27 mouse cellular contexts compared by ENCODE assay signal in genomic region chr6:86079323-86079722, GRCm38 (mm10). TPM values are rescaled to one million over a fixed set of nuclear protein-coding genes. Genes with fewer than 3 reads are reported as not detected.
A peak's percentile ranks its signal among the peaks of the same experiment; 100 is the strongest.
DNase-seq lines count a peak whose midpoint lies in the region; ATAC-seq and TF ChIP-seq lines count a peak whose summit lies in the region.
"Had no signal": no experiment of that assay in that cellular context is flagged by ENCODE, and none has a peak within 500 bp of the region (broad histone marks: within the 10 kb centered on the region; RNA-seq: fewer than 3 reads in every experiment).

No protein-coding gene starts in this region.

- H3K27me3 ChIP-seq in heart, embryonic 10.5 days (ENCODE audit: insufficient read depth, poor library complexity, severe bottlenecking) = no peaks in the 10 kb centered on the region
- H3K27me3 ChIP-seq in G1E (ENCODE audit: insufficient read depth, low read length) = no peaks in the 10 kb centered on the region
- no peaks in the 10 kb centered on the region for H3K27me3 ChIP-seq in erythroblast, embryonic 14.5 days (ENCODE audit: control insufficient read depth)
- H3K27me3 ChIP-seq in liver, embryonic 14.5 days (ENCODE audit: control insufficient read depth, insufficient read depth, low read length) = no peaks in the 10 kb centered on the region
- H3K27me3 ChIP-seq: hindbrain, embryonic 12.5 days; kidney, embryonic 15.5 days; limb, embryonic 15.5 days; midbrain, embryonic 12.5 days; Patski had no signal

- intact Hi-C loops in heart, postnatal 36 days (cut with DNase I) = no loop called here

- no peaks in the 10 kb centered on the region for H3K9me3 ChIP-seq in heart, embryonic 10.5 days
- no peaks in the 10 kb centered on the region for H3K9me3 ChIP-seq in G1E (replicated peaks)
- H3K9me3 ChIP-seq in erythroblast, embryonic 14.5 days (ENCODE audit: control insufficient read depth, low read length) = no peaks in the 10 kb centered on the region
- H3K9me3 ChIP-seq in liver, embryonic 14.5 days (ENCODE audit: control insufficient read depth, low read length) = no peaks in the 10 kb centered on the region
- H3K9me3 ChIP-seq: forebrain, embryonic 10.5 days; hindbrain, embryonic 12.5 days; kidney, embryonic 15.5 days; limb, embryonic 15.5 days; midbrain, embryonic 12.5 days had no signal

- H3K4me1 ChIP-seq in heart, embryonic 10.5 days = peaks cover 9% of the 10 kb centered on the region; the same call in 1 of the 2 replicates
- peaks cover 98% of the 10 kb centered on the region for H3K4me1 ChIP-seq in G1E (ENCODE audit: insufficient read depth, low read depth, low read length)
- H3K4me1 ChIP-seq in erythroblast, embryonic 14.5 days (ENCODE audit: control insufficient read depth) = peaks cover 95% of the 10 kb centered on the region
- peaks cover 46 to 55% of the 10 kb centered on the region in 2 experiments for H3K4me1 ChIP-seq in liver, embryonic 14.5 days (replicated peaks; ENCODE audit: control insufficient read depth in 2 of 2, insufficient read depth in 2 of 2, low read length in 1 of 2)
- H3K4me1 ChIP-seq: limb, embryonic 15.5 days had no signal

- no peak for DNase-seq in heart, embryonic 10.5 days (ENCODE audit: low spot score)
- no peak for DNase-seq in heart, postnatal 36 days
- peak; percentile 54 for DNase-seq in G1E (ENCODE audit: low spot score)
- DNase-seq in liver, embryonic 14.5 days (ENCODE audit: low read depth in 3 of 3, low spot score in 3 of 3) = peak in 1 of 3 experiments; percentile 56
- DNase-seq in kidney, postnatal 4 days = no peak
- no peak for DNase-seq in spleen, postnatal 14 days (ENCODE audit: low spot score in 2 of 2)
- no peak for DNase-seq in cerebellum, adult 11 months
- DNase-seq: adrenal gland, postnatal 36 days; cerebellum, adult 8-10 months; forebrain, postnatal 0 days; gastrocnemius, postnatal 14 days; heart, adult 18-20 months; heart, postnatal 10 days; kidney, adult 11 months; left cerebral cortex, postnatal 4 days; thymus, adult 18-20 months; thymus, postnatal 4 days had no signal

- no peaks in the 10 kb centered on the region for H3K36me3 ChIP-seq in heart, embryonic 10.5 days
- peaks cover 48% of the 10 kb centered on the region for H3K36me3 ChIP-seq in G1E (replicated peaks)
- H3K36me3 ChIP-seq in erythroblast, embryonic 14.5 days (ENCODE audit: control insufficient read depth) = peaks cover 62% of the 10 kb centered on the region
- peaks cover 30% of the 10 kb centered on the region for H3K36me3 ChIP-seq in liver, embryonic 14.5 days (replicated peaks; ENCODE audit: control insufficient read depth, insufficient read depth, low read depth)
- H3K36me3 ChIP-seq: forebrain, embryonic 10.5 days; kidney, embryonic 15.5 days; limb, embryonic 15.5 days had no signal

- H3K27ac ChIP-seq in heart, embryonic 10.5 days = no peak overlapping the region
- peak overlapping the region; percentile 96 for H3K27ac ChIP-seq in liver, embryonic 14.5 days
- H3K27ac ChIP-seq: hindbrain, embryonic 12.5 days; kidney, embryonic 15.5 days; limb, embryonic 15.5 days had no signal

- no peak for ATAC-seq in G1E (ENCODE audit: extremely low read depth, insufficient number of reproducible peaks, low FRiP score, poor library complexity, severe bottlenecking)
- peak; percentile 45 for ATAC-seq in liver, embryonic 14.5 days (ENCODE audit: insufficient read depth)
- ATAC-seq: forebrain, postnatal 0 days; lung, postnatal 0 days; Patski had no signal

- peak overlapping the region; percentile 27; the same call in 1 of the 2 replicates for H3K4me3 ChIP-seq in heart, embryonic 10.5 days
- peak overlapping the region; percentile 76 for H3K4me3 ChIP-seq in G1E (ENCODE audit: low read depth, low read length)
- peak overlapping the region; percentile 79 for H3K4me3 ChIP-seq in erythroblast, embryonic 14.5 days (replicated peaks)
- H3K4me3 ChIP-seq in liver, embryonic 14.5 days (ENCODE audit: insufficient read depth in 1 of 2, low read depth in 2 of 2, low read length in 2 of 2) = peak overlapping the region; percentile 92 to 93
- H3K4me3 ChIP-seq: hindbrain, embryonic 12.5 days; kidney, embryonic 15.5 days; limb, embryonic 15.5 days; midbrain, embryonic 12.5 days had no signal

- TF ChIP-seq EP300 in liver, embryonic 14.5 days (IDR thresholded peaks at IDR 0.05; ENCODE audit: low read depth) = no peak

- TF ChIP-seq CTCF in G1E (IDR thresholded peaks at IDR 0.05; ENCODE audit: low read depth, low read length) = no peak
- no peak for TF ChIP-seq CTCF in liver, embryonic 14.5 days (IDR thresholded peaks at IDR 0.05; ENCODE audit: low read depth)

- H3K9ac ChIP-seq in liver, embryonic 14.5 days (replicated peaks) = peak overlapping the region; percentile 100
- H3K9ac ChIP-seq: forebrain, postnatal 0 days; hindbrain, embryonic 12.5 days; kidney, embryonic 15.5 days; limb, embryonic 15.5 days; midbrain, embryonic 12.5 days had no signal

- peak overlapping the region; percentile 100 for H3K4me2 ChIP-seq in liver, embryonic 14.5 days (ENCODE audit: low read depth)
- H3K4me2 ChIP-seq: hindbrain, embryonic 12.5 days; kidney, embryonic 15.5 days; limb, embryonic 15.5 days; midbrain, embryonic 12.5 days had no signal

RNA-seq across cellular contexts. Expression of gene Add2, which starts 50.8 kb away (rescaled TPM):
- 12.1 and 16.0 TPM in 2 replicates for polyA plus RNA-seq in heart, embryonic 10.5 days (2016; fragmentation: Nextera tagmentation; extraction: Ambion mirVana)
- total RNA-seq in heart, postnatal 36 days (2021) = under 1 TPM; 0.16 to 0.64 TPM
- total RNA-seq in G1E (2014; fragmentation: Nextera tagmentation) (43.2 and 82.9 TPM in 2 replicates), G1E (2017) (106 and 121 TPM in 2 replicates)
- 114 and 125 TPM in 2 replicates for polyA plus RNA-seq in G1E (2012)
- polyA plus RNA-seq in erythroblast, embryonic 14.5 days (2012) = 39.0 and 41.8 TPM in 2 replicates
- 65.0 and 73.5 TPM in 2 replicates for polyA plus RNA-seq in liver, embryonic 14.5 days (2012; rRNA removed)
- polyA plus RNA-seq in liver, embryonic 14.5 days (2014; fragmentation: Nextera tagmentation; extraction: Ambion mirVana) = 54.9 and 68.6 TPM in 2 replicates
- total RNA-seq: monocyte, adult 5-6 weeks; neutrophil, adult 5-6 weeks had no signal

Comparison
In these comparisons a context has a peak if more than half of its experiments do, and no peak if none do; other contexts are left out.
1. H3K4me3 ChIP-seq: peak in every context shown above with its lines; median percentile 92 in liver, embryonic 14.5 days; 79 in erythroblast, embryonic 14.5 days; 76 in G1E; 27 in heart, embryonic 10.5 days.